Mouse (Mus musculus): Measurements from ENCODE around the gene Actl7b.

DNA sequence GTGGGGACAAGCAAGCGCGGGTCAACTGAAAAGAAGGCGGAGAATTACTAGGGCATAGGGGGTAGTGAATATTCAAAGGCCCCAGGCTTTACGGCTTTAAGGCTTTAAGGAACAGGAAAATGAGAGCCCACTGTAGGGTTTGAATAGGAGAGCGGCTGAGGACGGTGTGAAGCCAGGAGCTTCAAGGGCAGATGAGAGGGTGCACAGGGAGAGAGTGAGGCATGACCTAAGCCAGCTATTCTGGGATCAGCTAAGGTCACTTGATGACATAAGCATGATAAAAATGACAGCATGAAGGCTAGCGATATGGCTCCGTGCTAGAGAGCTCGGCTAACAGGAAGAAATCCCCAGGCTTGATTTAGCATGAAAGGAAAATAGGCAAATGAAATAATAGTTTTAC lies 21.8 kb downstream of the Actl7b start:
- TF ChIP-seq POLR2A (IDR thresholded peaks at IDR 0.05; ENCODE audit: low read depth, low read length) (no peak), CTCF (IDR thresholded peaks at IDR 0.05; ENCODE audit: extremely low read depth, insufficient read length, insufficient replicate concordance, low read depth, low read length) (no peak)
